Mouse (Mus musculus) stomach, embryonic 14.5 days (tissue): Measurements from ENCODE around the gene Fos. TPM values are rescaled to one million over a fixed set of nuclear protein-coding genes. Genes with fewer than 3 reads are reported as not detected.

Experiments
- ATAC-seq: fragments of 200-750 bp; cut with Nextera tagmentation; 2 replicates; pipeline ENCODE4 v1.8.0; 2017; ENCODE audit warnings: low read depth, moderate TSS enrichment; ENCODE audit not compliant: insufficient number of reproducible peaks, insufficient read depth, low FRiP score
- H3K27ac ChIP-seq: fragments of 300-500 bp; sonication (generic); 2 replicates; pipeline ENCODE4 v1.5.1; 2014; ENCODE audit warnings: mild to moderate bottlenecking, low read length, moderate library complexity, mixed read lengths
- H3K27me3 ChIP-seq: fragments of 300-500 bp; sonication (generic); 2 replicates; pipeline ENCODE4 v1.6.1; 2014; ENCODE audit warnings: low read length, control low read depth, mixed read lengths; ENCODE audit not compliant: control insufficient read depth, insufficient read depth
- H3K36me3 ChIP-seq: fragments of 300-500 bp; sonication (generic); 2 replicates; pipeline ENCODE4 v1.6.1; 2014; ENCODE audit warnings: mild to moderate bottlenecking, control low read depth, low read length, moderate library complexity, mixed read lengths; ENCODE audit not compliant: control insufficient read depth, insufficient read depth
- H3K4me1 ChIP-seq: fragments of 300-500 bp; sonication (generic); 2 replicates; pipeline ENCODE4 v1.6.1; 2014; ENCODE audit warnings: low read length, control low read depth, mixed read lengths; ENCODE audit not compliant: control insufficient read depth, insufficient read depth
- H3K4me2 ChIP-seq: fragments of 300-500 bp; sonication (generic); replicated peaks from 2 replicates; pipeline ENCODE4 v1.6.1; 2014; ENCODE audit warnings: low read depth, low read length, control low read depth
- H3K4me3 ChIP-seq: fragments of 300-500 bp; sonication (generic); 2 replicates; pipeline ENCODE4 v1.5.1; 2014; ENCODE audit warnings: low read depth, low read length, control low read depth
- H3K9ac ChIP-seq: fragments of 300-500 bp; sonication (generic); replicated peaks from 2 replicates; pipeline ENCODE4 v1.6.1; 2014; ENCODE audit warnings: low read depth, mild to moderate bottlenecking, control low read depth, low read length, moderate library complexity, mixed read lengths
- H3K9me3 ChIP-seq: fragments of 300-500 bp; sonication (generic); 2 replicates; pipeline ENCODE4 v1.6.1; 2016; ENCODE audit warnings: low read depth, low read length, control low read depth; ENCODE audit not compliant: control insufficient read depth
- WGBS: fragments of 180-500 bp; shearing (Covaris S2); extraction: QIAGEN DNeasy Blood & Tissue Kit; methylation state at CpG from one replicate; pipeline ENCODE4 v1.1.7; 2014; 5-methylcytosine and 5-hydroxymethylcytosine counted together
- polyA plus RNA-seq: library from polyadenylated mRNA; unstranded; fragments of >200 nt; fragmentation: Nextera tagmentation; extraction: Ambion mirVana; gene quantifications from 2 replicates; pipeline ENCODE4 v1.2.1, GENCODE M21; 2014

Gene Fos
- polyA plus RNA-seq, result 8.6 and 9.1 TPM in 2 replicates

DNA sequence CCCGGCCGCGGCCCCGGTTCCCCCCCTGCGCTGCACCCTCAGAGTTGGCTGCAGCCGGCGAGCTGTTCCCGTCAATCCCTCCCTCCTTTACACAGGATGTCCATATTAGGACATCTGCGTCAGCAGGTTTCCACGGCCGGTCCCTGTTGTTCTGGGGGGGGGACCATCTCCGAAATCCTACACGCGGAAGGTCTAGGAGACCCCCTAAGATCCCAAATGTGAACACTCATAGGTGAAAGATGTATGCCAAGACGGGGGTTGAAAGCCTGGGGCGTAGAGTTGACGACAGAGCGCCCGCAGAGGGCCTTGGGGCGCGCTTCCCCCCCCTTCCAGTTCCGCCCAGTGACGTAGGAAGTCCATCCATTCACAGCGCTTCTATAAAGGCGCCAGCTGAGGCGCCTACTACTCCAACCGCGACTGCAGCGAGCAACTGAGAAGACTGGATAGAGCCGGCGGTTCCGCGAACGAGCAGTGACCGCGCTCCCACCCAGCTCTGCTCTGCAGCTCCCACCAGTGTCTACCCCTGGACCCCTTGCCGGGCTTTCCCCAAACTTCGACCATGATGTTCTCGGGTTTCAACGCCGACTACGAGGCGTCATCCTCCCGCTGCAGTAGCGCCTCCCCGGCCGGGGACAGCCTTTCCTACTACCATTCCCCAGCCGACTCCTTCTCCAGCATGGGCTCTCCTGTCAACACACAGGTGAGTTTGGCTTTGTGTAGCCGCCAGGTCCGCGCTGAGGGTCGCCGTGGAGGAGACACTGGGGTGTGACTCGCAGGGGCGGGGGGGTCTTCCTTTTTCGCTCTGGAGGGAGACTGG is at the start of gene Fos:
Fos (plus strand) TSS at position 410 of the 817 bp plus-strand sequence.
- H3K4me3 ChIP-seq, result peak within 1 kb of the TSS; percentile 56
- H3K9ac ChIP-seq, result peak within 1 kb of the TSS; percentile 52
- peaks cover 8% of the 10 kb centered on the region; the same call in 1 of the 2 replicates for H3K4me1 ChIP-seq
- H3K27me3 ChIP-seq, result peaks cover 3% of the 10 kb centered on the region; the same call in 1 of the 2 replicates
- under 1% methylated on average over 56 of the region's 56 CpGs for WGBS
- no peaks in the 10 kb centered on the region for H3K36me3 ChIP-seq
- H3K27ac ChIP-seq, result peak within 1 kb of the TSS; percentile 80
- H3K4me2 ChIP-seq, result peak within 1 kb of the TSS; percentile 99
- ATAC-seq, result peak; percentile 90
- no peaks in the 10 kb centered on the region for H3K9me3 ChIP-seq

DNA sequence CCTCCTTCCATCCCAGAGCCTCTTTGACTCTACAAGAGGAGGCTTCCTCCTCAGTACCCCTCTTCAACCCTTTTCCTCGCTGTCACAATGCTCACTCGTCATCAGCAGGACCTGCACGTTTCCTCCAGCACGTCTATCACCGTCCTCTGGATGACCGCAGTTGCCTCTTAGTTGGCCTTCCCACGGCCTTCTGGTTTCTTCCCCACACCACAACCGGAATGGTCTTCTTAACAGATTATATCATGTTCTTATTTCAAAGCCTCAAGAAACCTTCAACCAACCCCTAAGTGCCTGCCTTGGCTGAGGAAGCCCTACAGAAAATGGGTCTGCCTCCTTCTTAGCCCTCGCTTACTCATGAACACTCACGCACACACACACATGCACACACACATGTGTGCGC is 48.0 kb upstream of the Fos start:
- no peak for ATAC-seq
- 80% methylated on average over 11 of the region's 11 CpGs for whole genome bisulfite sequencing

DNA sequence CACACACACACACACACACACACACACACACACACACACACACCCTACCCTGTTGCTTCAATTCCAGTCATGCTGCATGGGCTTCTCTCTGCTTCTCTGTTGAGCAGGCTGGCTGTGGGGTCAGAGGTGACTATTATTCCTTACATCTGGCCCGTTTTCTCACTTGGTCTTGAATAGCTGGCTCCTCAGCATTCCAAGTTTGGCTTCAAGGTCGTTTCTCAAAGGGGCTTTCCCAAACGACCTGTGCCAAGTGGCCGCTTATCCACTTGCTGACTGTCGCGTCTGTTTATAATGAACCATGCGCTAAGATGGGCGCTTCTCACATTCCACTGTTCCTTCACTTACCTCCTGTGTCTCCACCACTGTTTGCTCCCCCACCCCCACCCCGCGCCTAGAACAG is 47.6 kb upstream of the Fos start:
- Histone ChIP-seq H3K27me3 (no peaks in the 10 kb centered on the region), H3K9me3 (no peaks in the 10 kb centered on the region), H3K27ac (no peak overlapping the region), H3K4me3 (no peak overlapping the region), H3K9ac (no peak overlapping the region), H3K4me2 (no peak overlapping the region), H3K4me1 (peaks cover 11% of the 10 kb centered on the region; the same call in 1 of the 2 replicates), H3K36me3 (no peaks in the 10 kb centered on the region)
- no peak for ATAC-seq
- 25% methylated on average over 10 of the region's 10 CpGs for WGBS

More for the DNA sequence above, 48.0 kb upstream of the Fos start:
- no peak overlapping the region for H3K9ac ChIP-seq
- H3K4me3 ChIP-seq, result no peak overlapping the region
- H3K27me3 ChIP-seq, result no peaks in the 10 kb centered on the region
- no peaks in the 10 kb centered on the region for H3K9me3 ChIP-seq
- no peak overlapping the region for H3K4me2 ChIP-seq
- H3K4me1 ChIP-seq, result peaks cover 10% of the 10 kb centered on the region; the same call in 1 of the 2 replicates
- H3K36me3 ChIP-seq, result no peaks in the 10 kb centered on the region
- no peak overlapping the region for H3K27ac ChIP-seq

DNA sequence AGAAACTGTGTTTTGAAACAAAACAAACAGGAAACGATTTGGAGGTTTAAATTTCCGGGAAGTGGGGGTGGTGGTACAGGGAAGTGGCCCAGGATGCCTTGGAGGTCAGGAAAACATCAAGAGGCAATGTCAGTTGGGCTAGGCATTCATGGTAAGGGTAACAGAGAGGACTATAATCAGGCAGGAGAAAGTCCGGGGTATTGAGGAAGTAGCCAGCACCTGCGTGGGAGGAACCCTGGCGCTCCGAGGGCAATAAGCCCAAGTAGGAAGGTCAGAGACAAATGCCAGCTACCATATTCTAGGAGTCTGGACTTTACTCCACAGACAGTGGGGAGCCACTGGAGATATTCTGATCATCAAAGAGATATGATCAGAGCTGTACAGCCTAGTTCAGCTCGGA is 45.9 kb upstream of the Fos start:
- Histone ChIP-seq H3K4me2 (no peak overlapping the region), H3K36me3 (no peaks in the 10 kb centered on the region), H3K9ac (no peak overlapping the region), H3K4me3 (no peak overlapping the region), H3K27me3 (no peaks in the 10 kb centered on the region), H3K27ac (no peak overlapping the region), H3K4me1 (peaks cover 11% of the 10 kb centered on the region; the same call in 1 of the 2 replicates), H3K9me3 (no peaks in the 10 kb centered on the region)
- no peak for ATAC-seq
- 75% methylated on average over 7 of the region's 7 CpGs for WGBS

DNA sequence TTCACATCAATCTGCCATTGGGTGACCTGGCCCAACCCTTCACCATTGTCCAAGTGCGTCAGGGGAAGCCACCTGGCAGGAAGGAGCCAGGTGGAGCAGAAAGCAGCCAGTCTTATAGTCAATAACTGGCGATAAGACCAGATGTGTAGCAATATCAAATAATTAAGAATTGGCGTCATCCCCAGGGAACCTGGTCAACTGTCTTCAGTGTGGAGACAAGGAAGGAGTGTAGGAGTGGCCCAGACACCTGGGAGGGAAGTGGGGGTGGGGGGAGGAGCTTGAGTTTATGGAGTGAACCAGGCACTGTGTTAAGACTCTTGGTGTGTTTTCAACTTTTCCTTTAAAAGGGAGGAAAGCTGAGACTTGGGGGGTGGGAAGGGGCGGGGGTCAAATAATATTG is 43.7 kb upstream of the Fos start:
- Histone ChIP-seq H3K4me3 (no peak overlapping the region), H3K4me2 (no peak overlapping the region), H3K9me3 (no peaks in the 10 kb centered on the region), H3K27me3 (no peaks in the 10 kb centered on the region), H3K36me3 (no peaks in the 10 kb centered on the region), H3K9ac (no peak overlapping the region), H3K27ac (peak overlapping the region; percentile 52; the same call in 1 of the 2 replicates), H3K4me1 (peaks cover 11% of the 10 kb centered on the region; the same call in 1 of the 2 replicates)
- 50% methylated on average over 4 of the region's 4 CpGs for WGBS
- ATAC-seq, result no peak

DNA sequence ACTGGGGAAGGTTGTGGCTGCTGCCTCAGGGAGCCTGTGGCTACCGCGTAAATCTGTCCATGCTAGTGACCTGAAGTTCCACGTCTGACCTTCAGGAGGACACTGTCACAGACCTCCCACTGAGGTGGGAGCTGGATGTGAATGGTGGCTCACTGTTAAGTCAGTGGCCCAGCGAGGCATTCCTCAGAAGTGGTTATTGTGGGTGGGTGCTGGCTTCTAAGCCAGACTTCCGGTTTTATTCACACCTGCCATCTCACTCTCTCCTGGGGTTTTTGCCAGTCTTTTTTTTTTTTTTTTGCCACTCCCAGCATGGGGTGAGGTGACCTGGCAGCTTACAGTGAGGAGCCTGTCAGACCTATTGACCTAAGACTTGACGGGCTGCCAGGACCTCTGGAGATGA is 43.3 kb upstream of the Fos start:
- Histone ChIP-seq H3K4me2 (no peak overlapping the region), H3K4me3 (no peak overlapping the region), H3K9me3 (no peaks in the 10 kb centered on the region), H3K4me1 (peaks cover 11% of the 10 kb centered on the region; the same call in 1 of the 2 replicates), H3K36me3 (no peaks in the 10 kb centered on the region), H3K9ac (no peak overlapping the region), H3K27ac (peak overlapping the region; percentile 52; the same call in 1 of the 2 replicates), H3K27me3 (no peaks in the 10 kb centered on the region)
- WGBS, result 17% methylated on average over 6 of the region's 6 CpGs
- ATAC-seq, result no peak

DNA sequence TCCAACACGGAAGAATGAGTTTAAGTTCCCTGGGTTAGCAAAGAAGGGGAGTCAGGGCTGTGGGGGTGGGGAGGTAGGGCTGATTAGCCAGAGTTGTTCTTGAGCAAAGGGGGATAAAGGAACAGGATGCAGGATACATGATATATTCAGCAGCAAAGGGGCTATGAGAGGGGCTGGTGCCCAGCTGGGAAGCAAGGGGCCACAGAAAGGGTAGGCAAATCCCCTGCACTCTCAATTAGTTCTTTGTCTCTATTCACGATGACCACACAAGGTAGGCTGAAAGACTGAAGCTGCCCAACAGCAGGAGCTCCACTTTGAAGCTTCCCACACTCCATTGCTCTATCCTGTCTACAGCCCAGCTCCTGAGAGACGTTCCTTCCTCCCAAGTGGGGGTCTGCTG is 39.8 kb upstream of the Fos start:
- Histone ChIP-seq H3K9me3 (no peaks in the 10 kb centered on the region), H3K4me2 (no peak overlapping the region), H3K36me3 (no peaks in the 10 kb centered on the region), H3K4me1 (peaks cover 16% of the 10 kb centered on the region; the same call in 1 of the 2 replicates), H3K9ac (no peak overlapping the region), H3K4me3 (no peak overlapping the region), H3K27me3 (no peaks in the 10 kb centered on the region), H3K27ac (no peak overlapping the region; the same call in 1 of the 2 replicates)
- WGBS, result 37% methylated on average over 3 of the region's 3 CpGs
- ATAC-seq, result no peak

DNA sequence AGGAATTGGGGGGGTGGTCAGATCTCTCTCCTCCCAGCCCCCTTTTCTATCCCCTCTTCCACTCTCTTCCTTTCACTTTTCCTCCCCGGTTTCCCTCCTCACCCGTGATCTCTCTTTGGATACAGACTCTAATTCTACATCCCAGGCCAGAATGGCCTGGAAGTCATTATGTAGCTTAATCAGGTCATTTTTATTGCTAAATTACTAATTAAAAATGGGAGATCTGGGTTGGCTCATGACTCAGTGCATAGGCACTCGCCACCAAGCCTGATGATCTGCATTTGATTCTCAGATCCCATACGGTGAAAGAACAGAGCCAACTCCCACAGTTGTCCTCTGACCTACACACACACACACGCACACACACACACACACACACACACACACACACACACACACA is 39.2 kb upstream of the Fos start:
- no peak overlapping the region for H3K4me2 ChIP-seq
- peaks cover 16% of the 10 kb centered on the region; the same call in 1 of the 2 replicates for H3K4me1 ChIP-seq
- WGBS, result 83% methylated on average over 5 of the region's 5 CpGs
- no peak overlapping the region for H3K27ac ChIP-seq
- no peak overlapping the region for H3K9ac ChIP-seq
- no peaks in the 10 kb centered on the region for H3K36me3 ChIP-seq
- no peak overlapping the region for H3K4me3 ChIP-seq
- H3K9me3 ChIP-seq, result no peaks in the 10 kb centered on the region
- no peaks in the 10 kb centered on the region for H3K27me3 ChIP-seq
- no peak for ATAC-seq
